Mouse (Mus musculus): ENCODE results near the gene Col23a1. TPM values are rescaled to one million over a fixed set of nuclear protein-coding genes. Genes with fewer than 3 reads are reported as not detected.

The Col23a1 gene
- total RNA-seq, 2 experiments from 2014 or later = 0.02 TPM; not detected in 1

Other genes with a start within 250 kb of the Col23a1 start
- not detected in 2 replicates for gene Olfr1375, start 241.8 kb upstream of the Col23a1 start, total RNA-seq (2015)
- gene Olfr1375, start 241.8 kb upstream of the Col23a1 start, total RNA-seq (2017) = not detected in 2 replicates
- not detected in 2 replicates for gene Zfp354a, start 230.7 kb upstream of the Col23a1 start, total RNA-seq (2015)
- gene Zfp354a, start 230.7 kb upstream of the Col23a1 start, total RNA-seq (2017) = not detected in 2 replicates
- gene Gm12569, start 69.4 kb upstream of the Col23a1 start, total RNA-seq (2015) = not detected in 2 replicates
- not detected in 2 replicates for gene Gm12569, start 69.4 kb upstream of the Col23a1 start, total RNA-seq (2017)
- gene Clk4, start 28.2 kb upstream of the Col23a1 start, total RNA-seq (2015) = 141 and 185 TPM in 2 replicates
- gene Clk4, start 28.2 kb upstream of the Col23a1 start, total RNA-seq (2017) = 138 and 218 TPM in 2 replicates
- 2.3 and 2.6 TPM in 2 replicates for gene BC049762, start 26.9 kb upstream of the Col23a1 start, total RNA-seq (2015)
- gene BC049762, start 26.9 kb upstream of the Col23a1 start, total RNA-seq (2017) = 0.29 TPM in 1 of 2 replicates, not detected in the other